Mouse (Mus musculus): ENCODE results near the gene Fah.

DNA sequence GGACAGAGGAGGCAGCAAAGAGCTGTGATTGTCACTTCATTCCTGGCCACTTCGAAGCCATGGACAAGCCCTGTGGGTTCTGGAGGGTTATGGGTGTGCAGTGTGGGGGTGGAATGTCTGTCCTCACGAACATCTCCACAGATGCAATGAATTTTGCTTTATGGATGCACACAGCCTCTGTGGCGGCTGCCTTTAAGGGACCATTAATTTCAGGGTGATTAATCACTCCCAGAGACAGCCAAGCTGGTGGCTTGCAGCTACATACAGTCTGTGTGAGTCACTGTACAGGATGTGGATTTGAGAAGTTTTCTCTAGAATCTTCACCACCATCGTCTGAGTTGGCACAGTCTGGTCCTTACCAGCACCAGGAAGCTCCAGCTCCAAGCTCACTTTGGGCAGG, 59.9 kb downstream of the Fah start:
- TF ChIP-seq POLR2A (IDR thresholded peaks at IDR 0.05; ENCODE audit: low read depth, low read length) (no peak), CTCF (IDR thresholded peaks at IDR 0.05; ENCODE audit: extremely low read depth, insufficient read depth, insufficient read length, insufficient replicate concordance) (no peak)

Measured in spleen, adult 2 months (tissue).